Mouse (Mus musculus) liver, embryonic 13.5 days (tissue): Measurements from ENCODE around the gene Hoxd3. TPM values are rescaled to one million over a fixed set of nuclear protein-coding genes. Genes with fewer than 3 reads are reported as not detected.

Experiments
- ATAC-seq: fragments of 200-750 bp; cut with Nextera tagmentation; 2 replicates; pipeline ENCODE4 v1.8.0; 2017; ENCODE audit warnings: low read depth, mild to moderate bottlenecking, moderate number of reproducible peaks, moderate library complexity
- DNase-seq: peaks from one replicate; pipeline ENCODE4 v3.0.0; 2022
- H3K27ac ChIP-seq: fragments of 300-500 bp; sonication (generic); 2 replicates; pipeline ENCODE4 v1.5.1; 2015; ENCODE audit warnings: moderate library complexity, mild to moderate bottlenecking, inconsistent platforms
- H3K27me3 ChIP-seq: fragments of 300-500 bp; sonication (generic); 2 replicates; pipeline ENCODE4 v1.6.1; 2015; ENCODE audit warnings: mild to moderate bottlenecking, inconsistent platforms
- H3K36me3 ChIP-seq: fragments of 300-500 bp; sonication (generic); 2 replicates; pipeline ENCODE4 v1.6.1; 2015; ENCODE audit warnings: mild to moderate bottlenecking, inconsistent platforms
- H3K4me1 ChIP-seq: fragments of 300-500 bp; sonication (generic); replicated peaks from 2 replicates; pipeline ENCODE4 v1.6.1; 2015; ENCODE audit warnings: inconsistent platforms
- H3K4me2 ChIP-seq: fragments of 300-500 bp; sonication (generic); 2 replicates; pipeline ENCODE4 v1.6.1; 2015; ENCODE audit warnings: inconsistent platforms, mild to moderate bottlenecking, moderate library complexity
- H3K4me3 ChIP-seq: fragments of 300-500 bp; sonication (generic); replicated peaks from 2 replicates; pipeline ENCODE4 v1.5.1; 2015; ENCODE audit warnings: mild to moderate bottlenecking, inconsistent platforms
- H3K9ac ChIP-seq: fragments of 300-500 bp; sonication (generic); 2 replicates; pipeline ENCODE4 v1.6.1; 2015; ENCODE audit warnings: mild to moderate bottlenecking, inconsistent platforms
- H3K9me3 ChIP-seq: fragments of 300-500 bp; sonication (generic); replicated peaks from 2 replicates; pipeline ENCODE4 v1.6.1; 2016; ENCODE audit warnings: inconsistent platforms
- WGBS: fragments of 180-500 bp; shearing (Covaris S2); methylation state at CpG from one replicate; pipeline ENCODE4 v1.1.7; 2015; ENCODE audit not compliant: insufficient replicate concordance; 5-methylcytosine and 5-hydroxymethylcytosine counted together
- polyA plus RNA-seq: library from polyadenylated mRNA; unstranded; fragments of >200 nt; fragmentation: Nextera tagmentation; extraction: Ambion mirVana; gene quantifications from 2 replicates; pipeline ENCODE4 v1.2.1, GENCODE M21; 2015

Gene Hoxd3
- polyA plus RNA-seq, 1 experiment from 2014 or later, result 0.16 TPM

DNA sequence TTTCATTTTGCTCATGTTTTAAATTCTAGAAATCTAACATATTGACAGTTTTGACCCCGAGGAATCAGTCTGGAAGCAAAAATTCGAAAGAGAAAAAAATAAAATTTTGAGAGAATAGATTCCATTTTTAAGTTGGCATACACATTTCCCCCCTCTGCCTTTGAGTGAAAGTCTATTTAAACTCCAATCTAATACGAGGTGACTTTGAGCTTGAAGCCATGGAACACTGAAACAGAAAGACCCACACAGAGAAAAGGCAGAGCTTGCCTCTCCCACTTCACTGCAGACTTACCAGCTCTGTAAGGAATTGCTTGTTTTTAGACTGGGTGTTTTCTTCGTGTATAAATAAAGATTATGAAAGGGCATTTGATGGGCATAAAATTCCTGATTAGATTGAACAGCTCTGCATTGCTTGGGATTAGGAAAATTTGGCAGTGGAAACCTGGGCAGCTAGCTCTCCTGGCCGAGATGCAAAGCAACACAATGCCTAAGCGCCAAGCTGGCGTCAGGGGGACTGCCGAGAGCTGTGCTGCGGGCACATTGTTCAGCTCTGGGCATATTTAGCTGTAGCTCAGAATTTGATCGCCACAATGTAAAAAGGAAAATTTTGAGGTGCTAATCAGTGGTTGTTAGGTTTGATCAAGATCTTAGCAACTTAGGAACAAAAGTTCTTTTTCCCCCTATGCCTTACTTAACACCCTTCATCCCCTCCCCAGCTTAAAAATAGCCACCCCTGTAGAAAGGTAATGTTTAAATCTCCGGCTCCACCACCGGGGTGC is 22.7 kb upstream of the Hoxd3 start:
- 3% methylated on average over 12 of the region's 12 CpGs for WGBS
- H3K4me1 ChIP-seq, result no peaks in the 10 kb centered on the region
- peaks cover 97% of the 10 kb centered on the region for H3K27me3 ChIP-seq
- ATAC-seq (no peak), DNase-seq (no peak)
- H3K4me2 ChIP-seq, result no peak overlapping the region
- H3K36me3 ChIP-seq, result no peaks in the 10 kb centered on the region
- no peak overlapping the region for H3K9ac ChIP-seq
- no peak overlapping the region for H3K4me3 ChIP-seq
- no peaks in the 10 kb centered on the region for H3K9me3 ChIP-seq
- H3K27ac ChIP-seq, result no peak overlapping the region

DNA sequence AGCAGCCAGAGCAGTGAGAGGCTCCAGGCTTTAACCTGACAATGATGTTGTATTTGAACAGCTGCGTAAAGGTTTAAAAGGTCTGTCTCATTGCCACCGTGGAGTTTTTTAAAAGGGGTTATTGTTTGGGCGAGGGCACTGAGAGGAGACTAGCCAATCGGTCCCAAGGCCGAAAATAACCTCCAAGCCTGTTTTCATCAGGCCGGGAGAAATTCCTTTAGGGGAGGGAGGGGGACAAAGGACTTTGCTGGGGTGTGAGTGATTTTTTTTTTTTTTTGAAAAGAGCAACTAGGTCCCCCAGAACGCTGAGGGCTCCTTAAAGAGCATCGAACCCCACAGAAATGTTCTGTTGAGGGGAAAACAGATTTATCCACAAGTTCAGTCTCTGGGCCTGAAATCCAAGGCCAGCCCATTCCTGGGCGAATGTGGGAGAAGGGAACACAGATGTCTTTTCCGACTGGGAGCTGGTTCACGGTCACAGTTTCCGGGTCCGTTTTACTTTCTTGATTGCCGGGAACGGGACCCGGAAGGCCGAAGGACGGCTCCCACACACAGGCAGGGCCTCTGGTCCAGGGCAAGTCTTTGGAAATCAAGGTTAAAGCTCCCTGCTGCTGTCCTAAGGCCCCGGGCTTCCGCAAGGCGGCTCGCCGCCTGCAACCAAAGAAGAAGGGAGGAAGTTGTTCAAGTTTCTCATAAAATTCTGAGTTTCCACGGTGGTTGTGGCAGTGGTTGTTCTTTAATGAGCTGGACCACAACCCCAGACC is 22.0 kb upstream of the Hoxd3 start:
- no peak overlapping the region for H3K4me2 ChIP-seq
- DNase-seq (no peak), ATAC-seq (no peak)
- H3K36me3 ChIP-seq, result no peaks in the 10 kb centered on the region
- H3K4me3 ChIP-seq, result no peak overlapping the region
- no peak overlapping the region for H3K9ac ChIP-seq
- H3K9me3 ChIP-seq, result no peaks in the 10 kb centered on the region
- peaks cover 97% of the 10 kb centered on the region for H3K27me3 ChIP-seq
- 2% methylated on average over 24 of the region's 24 CpGs for WGBS
- no peak overlapping the region for H3K27ac ChIP-seq
- no peaks in the 10 kb centered on the region for H3K4me1 ChIP-seq

DNA sequence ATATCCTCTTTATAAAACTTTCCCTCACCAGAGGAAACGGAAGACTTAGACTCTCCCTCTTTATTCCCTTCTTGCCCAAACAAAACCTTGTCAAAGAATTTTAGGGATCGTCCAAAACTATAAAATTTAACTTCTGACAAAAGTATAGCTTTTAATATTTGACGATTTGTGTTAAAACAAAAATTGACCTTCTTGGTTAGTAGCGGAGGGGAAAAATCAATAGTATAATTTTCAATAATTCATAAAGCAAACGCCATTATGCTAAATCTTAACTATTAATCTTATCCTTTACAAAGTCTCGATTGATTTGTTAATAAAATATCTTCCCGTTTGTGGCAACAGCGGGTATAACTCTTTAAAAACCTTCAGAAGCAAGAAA is 21.4 kb upstream of the Hoxd3 start:
- DNase-seq (no peak), ATAC-seq (no peak)
- no peak overlapping the region for H3K27ac ChIP-seq
- no peak overlapping the region for H3K4me2 ChIP-seq
- no peak overlapping the region for H3K9ac ChIP-seq
- H3K4me1 ChIP-seq, result no peaks in the 10 kb centered on the region
- H3K9me3 ChIP-seq, result no peaks in the 10 kb centered on the region
- H3K27me3 ChIP-seq, result peaks cover 97% of the 10 kb centered on the region
- 6% methylated on average over 8 of the region's 8 CpGs for WGBS
- H3K36me3 ChIP-seq, result no peaks in the 10 kb centered on the region
- H3K4me3 ChIP-seq, result no peak overlapping the region

DNA sequence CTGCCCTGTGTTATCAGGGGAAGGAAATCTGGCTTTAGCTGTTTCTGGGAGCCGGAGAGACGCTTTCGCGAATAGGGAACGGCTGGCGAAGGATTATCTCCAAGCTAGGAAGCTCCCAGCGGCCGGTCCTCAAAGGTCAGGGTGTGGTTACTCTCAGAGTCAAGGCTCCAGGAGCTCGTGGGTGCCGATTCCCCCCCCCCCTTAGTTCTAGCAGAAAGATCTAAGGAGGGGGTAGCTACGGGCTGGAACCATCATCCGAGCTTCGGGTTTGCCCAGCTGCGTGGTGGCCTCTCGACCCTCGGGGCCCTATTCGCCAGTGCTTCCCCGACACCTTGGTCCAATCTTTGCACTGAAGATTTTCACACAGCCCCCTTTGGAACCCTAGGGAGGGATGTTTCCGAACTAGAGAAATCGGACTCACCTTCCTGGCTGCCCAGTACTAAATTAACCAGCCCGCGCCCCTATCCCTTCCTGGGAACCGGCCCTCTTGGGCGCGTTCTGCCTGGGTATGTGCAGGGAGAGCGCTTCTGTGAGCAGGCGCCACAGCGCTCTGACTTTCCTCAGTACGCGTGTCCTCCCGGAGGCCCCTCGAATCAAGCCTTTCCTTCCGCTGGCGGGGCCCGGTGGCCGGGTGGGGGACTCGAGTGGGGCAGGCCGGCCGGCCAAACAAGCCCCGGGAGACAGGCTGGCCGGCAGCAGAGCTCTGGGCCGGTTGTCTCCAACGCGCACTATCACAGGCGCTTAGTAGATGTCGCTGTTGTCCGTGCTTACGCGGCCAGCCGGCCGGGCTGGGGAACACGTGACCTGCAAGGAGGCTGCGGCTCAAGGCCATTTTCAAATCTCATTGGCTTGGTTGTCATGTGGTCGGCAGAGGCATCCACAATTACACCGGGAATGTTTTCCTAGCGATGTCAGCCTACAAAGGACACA is 20.4 kb upstream of the Hoxd3 start, which contains the start of gene Hoxd10:
Gene Hoxd10 (plus strand): TSS at position 903 of the 930 bp plus-strand sequence.
- no peaks in the 10 kb centered on the region for H3K4me1 ChIP-seq
- no peaks in the 10 kb centered on the region for H3K9me3 ChIP-seq
- 2% methylated on average over 56 of the region's 56 CpGs for WGBS
- H3K4me2 ChIP-seq, result no peak within 1 kb of the TSS
- ATAC-seq (no peak), DNase-seq (no peak)
- no peaks in the 10 kb centered on the region for H3K36me3 ChIP-seq
- H3K4me3 ChIP-seq, result no peak within 1 kb of the TSS
- H3K9ac ChIP-seq, result no peak within 1 kb of the TSS
- peaks cover 99% of the 10 kb centered on the region for H3K27me3 ChIP-seq
- no peak within 1 kb of the TSS for H3K27ac ChIP-seq

DNA sequence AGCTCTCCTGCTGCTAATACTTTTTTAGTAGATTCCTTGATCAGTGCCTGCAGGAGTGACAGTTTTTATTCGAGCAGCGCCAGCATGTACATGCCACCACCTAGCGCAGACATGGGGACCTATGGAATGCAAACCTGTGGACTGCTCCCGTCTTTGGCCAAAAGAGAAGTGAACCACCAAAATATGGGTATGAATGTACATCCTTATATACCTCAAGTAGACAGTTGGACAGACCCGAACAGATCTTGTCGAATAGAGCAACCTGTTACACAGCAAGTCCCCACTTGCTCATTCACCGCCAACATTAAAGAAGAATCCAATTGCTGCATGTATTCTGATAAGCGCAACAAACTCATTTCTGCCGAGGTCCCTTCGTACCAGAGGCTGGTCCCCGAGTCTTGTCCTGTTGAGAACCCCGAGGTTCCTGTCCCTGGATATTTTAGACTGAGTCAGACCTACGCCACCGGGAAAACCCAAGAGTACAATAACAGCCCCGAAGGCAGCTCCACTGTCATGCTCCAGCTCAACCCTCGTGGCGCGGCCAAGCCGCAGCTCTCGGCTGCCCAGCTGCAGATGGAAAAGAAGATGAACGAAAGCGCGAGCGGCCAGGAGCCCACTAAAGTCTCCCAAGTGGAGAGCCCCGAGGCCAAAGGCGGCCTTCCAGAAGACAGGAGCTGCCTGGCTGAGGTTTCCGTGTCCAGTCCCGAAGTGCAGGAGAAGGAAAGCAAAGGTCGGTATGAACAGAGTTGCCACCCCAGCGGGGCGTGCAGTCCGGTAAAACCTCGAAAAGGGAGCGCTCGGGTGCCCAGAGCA is 19.5 kb upstream of the Hoxd3 start:
- ATAC-seq (no peak), DNase-seq (no peak)
- Histone ChIP-seq H3K27ac (no peak overlapping the region), H3K4me1 (no peaks in the 10 kb centered on the region), H3K36me3 (no peaks in the 10 kb centered on the region), H3K9me3 (no peaks in the 10 kb centered on the region), H3K4me3 (no peak overlapping the region), H3K9ac (no peak overlapping the region), H3K27me3 (peaks cover 99% of the 10 kb centered on the region), H3K4me2 (no peak overlapping the region)
- 3% methylated on average over 35 of the region's 35 CpGs for WGBS

DNA sequence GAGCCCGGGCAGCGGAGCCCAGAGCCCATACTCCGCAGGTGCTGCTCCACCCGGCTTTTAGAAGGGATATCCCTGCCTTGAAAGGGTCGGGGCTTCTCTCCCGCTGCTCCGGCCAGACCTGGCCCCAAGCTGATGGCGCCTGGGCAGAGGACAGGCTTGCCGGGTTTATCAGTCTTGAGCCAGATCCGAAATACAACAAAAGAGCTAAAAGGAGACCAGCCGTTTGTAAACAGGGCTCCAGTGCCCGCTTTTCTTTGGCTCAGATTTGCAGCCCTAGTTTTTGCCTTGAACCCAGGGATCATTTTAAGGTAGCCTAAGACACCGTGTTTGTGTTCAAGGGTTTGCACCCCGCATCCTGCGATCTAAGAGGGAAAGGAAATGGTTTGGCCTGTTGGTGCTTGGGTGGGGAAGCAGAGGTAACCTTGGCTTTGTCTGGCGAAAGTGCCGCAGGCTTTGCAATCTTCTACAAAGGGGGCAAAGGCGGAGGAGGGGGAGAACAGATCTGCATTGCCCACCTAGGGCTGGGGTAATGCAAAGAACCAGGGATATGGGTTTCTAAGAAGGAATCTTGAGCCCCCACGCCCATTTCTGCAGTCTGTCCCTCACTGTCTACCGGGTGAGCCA is 18.8 kb upstream of the Hoxd3 start:
- ATAC-seq (no peak), DNase-seq (no peak)
- 2% methylated on average over 20 of the region's 20 CpGs for WGBS
- Histone ChIP-seq H3K9me3 (no peaks in the 10 kb centered on the region), H3K4me1 (peaks cover 3% of the 10 kb centered on the region; the same call in 1 of the 2 replicates), H3K9ac (no peak overlapping the region), H3K27me3 (peaks cover 99% of the 10 kb centered on the region), H3K36me3 (no peaks in the 10 kb centered on the region), H3K27ac (no peak overlapping the region), H3K4me3 (no peak overlapping the region), H3K4me2 (no peak overlapping the region)

DNA sequence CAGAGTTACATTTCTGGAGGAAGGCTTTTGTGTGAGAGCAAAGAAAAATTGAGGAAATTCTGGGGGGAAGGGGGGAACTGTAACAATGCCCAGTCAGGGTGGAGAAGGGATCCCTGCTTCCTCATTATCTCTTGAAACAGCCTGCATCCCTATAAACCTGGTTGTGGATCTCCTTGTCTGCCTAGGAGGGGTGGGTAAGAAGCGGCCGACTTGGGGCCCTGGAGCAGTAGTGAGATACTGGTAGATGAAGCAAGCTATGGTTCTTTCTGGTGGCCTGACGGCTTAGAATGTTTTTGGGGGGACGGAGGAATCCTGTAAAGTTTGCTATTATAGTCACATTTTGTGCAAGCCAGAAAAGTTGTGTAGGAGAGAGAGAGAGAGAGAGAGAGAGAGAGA is 18.3 kb upstream of the Hoxd3 start:
- Histone ChIP-seq H3K4me2 (no peak overlapping the region), H3K27me3 (peaks cover 99% of the 10 kb centered on the region), H3K4me3 (no peak overlapping the region), H3K4me1 (peaks cover 6% of the 10 kb centered on the region; the same call in 1 of the 2 replicates), H3K9ac (no peak overlapping the region), H3K36me3 (no peaks in the 10 kb centered on the region), H3K9me3 (no peaks in the 10 kb centered on the region), H3K27ac (no peak overlapping the region)
- ATAC-seq (no peak), DNase-seq (no peak)
- 11% methylated on average over 4 of the region's 4 CpGs for WGBS

DNA sequence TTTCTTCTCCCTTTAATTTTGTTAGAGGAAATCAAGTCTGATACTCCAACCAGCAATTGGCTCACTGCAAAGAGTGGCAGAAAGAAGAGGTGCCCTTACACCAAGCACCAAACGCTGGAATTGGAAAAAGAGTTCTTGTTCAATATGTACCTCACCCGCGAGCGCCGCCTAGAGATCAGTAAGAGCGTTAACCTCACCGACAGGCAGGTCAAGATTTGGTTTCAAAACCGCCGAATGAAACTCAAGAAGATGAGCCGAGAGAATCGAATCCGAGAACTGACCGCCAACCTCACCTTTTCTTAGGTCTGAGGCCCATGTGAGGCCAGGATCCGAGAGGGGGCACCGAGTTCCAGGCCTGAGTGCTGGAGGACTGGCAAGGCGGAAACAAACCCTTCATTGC is 17.7 kb upstream of the Hoxd3 start:
- Histone ChIP-seq H3K4me1 (peaks cover 9% of the 10 kb centered on the region; the same call in 1 of the 2 replicates), H3K27me3 (peaks cover 99% of the 10 kb centered on the region), H3K27ac (no peak overlapping the region), H3K9ac (no peak overlapping the region), H3K9me3 (no peaks in the 10 kb centered on the region), H3K4me3 (no peak overlapping the region), H3K36me3 (no peaks in the 10 kb centered on the region), H3K4me2 (no peak overlapping the region)
- ATAC-seq (no peak), DNase-seq (no peak)
- WGBS, result 2% methylated on average over 16 of the region's 16 CpGs

DNA sequence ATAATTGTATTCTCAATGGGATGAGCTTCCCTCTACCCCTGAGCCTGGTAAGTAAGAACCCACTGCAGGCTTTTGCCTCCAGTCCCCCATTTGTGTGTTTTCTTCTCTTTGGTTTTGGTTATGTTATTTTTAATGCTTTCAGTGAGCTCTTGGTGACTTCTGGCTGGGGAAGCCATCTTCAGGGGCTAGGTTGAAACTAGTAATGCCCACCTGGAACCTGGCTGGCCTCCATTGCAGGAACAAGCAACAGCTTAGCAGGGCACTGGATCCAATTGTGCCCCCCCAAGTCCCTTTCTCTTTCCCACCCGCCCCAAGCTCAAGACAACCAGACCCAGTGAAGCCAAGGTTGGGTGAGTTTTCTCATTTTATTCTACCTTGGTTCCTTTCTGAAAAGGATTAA is 16.3 kb upstream of the Hoxd3 start:
- no peak overlapping the region for H3K27ac ChIP-seq
- H3K9ac ChIP-seq, result no peak overlapping the region
- H3K4me3 ChIP-seq, result no peak overlapping the region
- 0% methylated on average over 1 of the region's 1 CpGs for WGBS
- H3K4me1 ChIP-seq, result peaks cover 9% of the 10 kb centered on the region; the same call in 1 of the 2 replicates
- no peaks in the 10 kb centered on the region for H3K9me3 ChIP-seq
- no peak overlapping the region for H3K4me2 ChIP-seq
- peaks cover 100% of the 10 kb centered on the region for H3K27me3 ChIP-seq
- H3K36me3 ChIP-seq, result no peaks in the 10 kb centered on the region
- DNase-seq (no peak), ATAC-seq (no peak)

DNA sequence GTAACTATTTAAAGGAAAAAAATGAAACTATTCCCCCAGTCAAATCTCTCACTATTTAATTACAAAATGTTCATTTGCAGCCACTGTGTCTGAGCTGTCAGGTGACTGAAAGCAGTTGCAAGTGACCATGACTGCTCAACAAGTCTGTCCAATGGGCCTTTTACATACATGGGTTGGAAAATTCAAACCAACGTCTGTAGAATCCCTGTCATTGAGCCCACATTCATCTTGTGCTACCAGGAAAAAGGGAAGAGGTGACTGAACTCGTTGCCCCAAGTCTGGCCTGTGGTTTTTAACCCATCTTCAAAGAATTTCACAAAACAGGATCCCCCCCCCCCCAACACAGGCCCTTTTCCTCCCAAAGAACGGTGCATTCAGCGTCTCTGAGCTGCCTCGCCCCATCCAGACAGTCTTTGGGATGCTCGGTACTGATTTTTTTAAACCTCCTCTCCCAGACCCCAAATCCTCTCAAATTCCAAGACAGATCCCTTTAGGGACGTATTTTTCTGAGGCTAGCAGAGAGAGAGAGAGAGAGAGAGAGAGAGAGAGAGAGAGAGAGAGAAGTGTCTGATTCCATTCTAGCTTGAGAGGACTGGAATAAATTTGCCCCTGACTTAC is 15.8 kb upstream of the Hoxd3 start:
- 10% methylated on average over 7 of the region's 7 CpGs for WGBS
- Histone ChIP-seq H3K4me2 (no peak overlapping the region), H3K9me3 (no peaks in the 10 kb centered on the region), H3K36me3 (no peaks in the 10 kb centered on the region), H3K4me1 (peaks cover 9% of the 10 kb centered on the region; the same call in 1 of the 2 replicates), H3K27me3 (peaks cover 100% of the 10 kb centered on the region), H3K27ac (no peak overlapping the region), H3K9ac (no peak overlapping the region), H3K4me3 (no peak overlapping the region)
- DNase-seq (no peak), ATAC-seq (no peak)
